Mouse (Mus musculus): ENCODE results near the gene Tpcn1. TPM values are rescaled to one million over a fixed set of nuclear protein-coding genes. Genes with fewer than 3 reads are reported as not detected.

Gene Tpcn1
- total RNA-seq, 1 experiment: 14.2 TPM

DNA sequence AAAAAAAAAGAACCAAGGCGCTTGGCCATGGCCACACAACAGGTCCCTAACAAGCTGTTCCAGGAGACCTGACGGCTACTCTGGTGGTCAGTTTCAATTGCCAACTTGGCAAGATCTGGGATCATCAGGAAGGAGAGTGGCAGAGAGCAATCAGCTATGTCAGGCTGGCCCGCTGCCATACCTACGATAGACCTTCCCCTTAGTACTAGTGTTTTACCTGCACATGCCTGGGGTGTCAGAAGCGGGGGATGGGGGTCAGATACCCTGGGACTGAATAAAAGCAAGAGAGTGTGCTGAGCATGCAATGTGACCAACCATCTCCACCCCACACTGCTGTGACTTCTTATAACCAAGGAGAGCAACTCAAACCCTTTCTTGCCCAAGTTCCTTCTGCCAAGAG is 22.4 kb upstream of the Tpcn1 start:
- peaks cover 0 to 9% of the 10 kb centered on the region in 2 experiments; a peak in 1 of 4 replicates for H3K4me1 ChIP-seq (ENCODE audit: control insufficient read depth in 2 of 2, insufficient read depth in 2 of 2, low read length in 2 of 2, poor library complexity in 1 of 2)
- H3K4me3 ChIP-seq (ENCODE audit: insufficient read depth in 1 of 2, low read depth in 1 of 2, low read length in 2 of 2, poor library complexity in 1 of 2, severe bottlenecking in 1 of 2): no peak overlapping the region; a peak in 1 of 4 replicates
- H3K36me3 ChIP-seq (ENCODE audit: control insufficient read depth, insufficient read depth, low read length, poor library complexity, severe bottlenecking): peaks cover 13% of the 10 kb centered on the region; the same call in 1 of the 2 replicates
- no peak for DNase-seq (ENCODE audit: low read depth, low spot score)
- TF ChIP-seq MAFK (IDR thresholded peaks at IDR 0.05; ENCODE audit: insufficient read depth, low read depth, low read length) (no peak), CHD2 (IDR thresholded peaks at IDR 0.05; ENCODE audit: low read depth, low read length) (no peak), ZNF384 (IDR thresholded peaks at IDR 0.05; ENCODE audit: low read depth, low read length) (no peak), HCFC1 (IDR thresholded peaks at IDR 0.05; ENCODE audit: borderline replicate concordance, insufficient read depth, low read length) (no peak), ZC3H11A (IDR thresholded peaks at IDR 0.05; ENCODE audit: borderline replicate concordance, low read depth, low read length) (no peak)
- no peaks in the 10 kb centered on the region for H3K9me3 ChIP-seq (ENCODE audit: control insufficient read depth, insufficient read depth, low read depth, low read length)
- in situ Hi-C loops (cut with MboI; ENCODE audit: low sequenced_read_pairs in 2 of 2, unreplicated experiment in 2 of 2): no loop called here
- H3K9ac ChIP-seq (ENCODE audit: insufficient read depth, low read depth, low read length, poor library complexity, severe bottlenecking): no peak overlapping the region; the same call in 1 of the 2 replicates
- no peak overlapping the region for H3K27ac ChIP-seq (ENCODE audit: insufficient read depth, low read depth, low read length, poor library complexity, severe bottlenecking)

DNA sequence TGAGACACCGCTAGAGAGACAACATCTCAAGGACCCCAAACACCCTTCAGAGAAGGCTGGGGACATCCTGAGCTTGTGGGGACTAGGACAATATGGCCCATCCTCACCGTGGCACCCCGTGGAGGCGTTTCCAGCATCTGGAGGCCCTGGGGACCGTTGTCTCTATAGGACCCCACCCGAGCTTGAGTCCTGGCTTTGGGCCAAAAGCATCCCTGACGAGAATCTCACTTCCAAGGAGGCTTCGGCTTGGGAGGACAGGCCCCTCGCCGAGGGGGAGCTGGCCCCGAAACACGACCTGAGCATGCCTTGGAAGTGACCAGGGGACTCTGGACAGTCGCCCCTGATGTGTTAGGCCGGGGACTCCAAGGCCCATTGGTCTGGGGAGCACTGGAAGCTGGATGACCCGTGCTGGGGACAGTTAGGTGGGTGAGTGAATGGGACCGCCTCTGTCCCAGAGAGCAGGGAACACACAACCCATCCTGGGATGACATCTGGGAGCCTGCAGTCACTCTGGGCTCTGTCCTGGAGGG is 20.8 kb upstream of the Tpcn1 start:
- Histone ChIP-seq H3K9ac (ENCODE audit: insufficient read depth, low read depth, low read length, poor library complexity, severe bottlenecking) (no peak overlapping the region), H3K27ac (ENCODE audit: insufficient read depth, low read depth, low read length, poor library complexity, severe bottlenecking) (no peak overlapping the region), H3K4me1 (ENCODE audit: control insufficient read depth in 2 of 2, insufficient read depth in 2 of 2, low read length in 2 of 2, poor library complexity in 1 of 2) (peaks cover 0 to 10% of the 10 kb centered on the region in 2 experiments; a peak in 1 of 4 replicates), H3K9me3 (ENCODE audit: control insufficient read depth, insufficient read depth, low read depth, low read length) (no peaks in the 10 kb centered on the region), H3K4me3 (ENCODE audit: insufficient read depth in 1 of 2, low read depth in 1 of 2, low read length in 2 of 2, poor library complexity in 1 of 2, severe bottlenecking in 1 of 2) (no peak overlapping the region), H3K36me3 (ENCODE audit: control insufficient read depth, insufficient read depth, low read length, poor library complexity, severe bottlenecking) (peaks cover 13% of the 10 kb centered on the region; the same call in 1 of the 2 replicates)
- DNase-seq (ENCODE audit: low read depth, low spot score): no peak
- TF ChIP-seq HCFC1 (IDR thresholded peaks at IDR 0.05; ENCODE audit: borderline replicate concordance, insufficient read depth, low read length) (no peak), CHD2 (IDR thresholded peaks at IDR 0.05; ENCODE audit: low read depth, low read length) (no peak), MAFK (IDR thresholded peaks at IDR 0.05; ENCODE audit: insufficient read depth, low read depth, low read length) (no peak), ZNF384 (IDR thresholded peaks at IDR 0.05; ENCODE audit: low read depth, low read length) (no peak), ZC3H11A (IDR thresholded peaks at IDR 0.05; ENCODE audit: borderline replicate concordance, low read depth, low read length) (no peak)
- in situ Hi-C loops (cut with MboI; ENCODE audit: low sequenced_read_pairs in 2 of 2, unreplicated experiment in 2 of 2): no loop called here

DNA sequence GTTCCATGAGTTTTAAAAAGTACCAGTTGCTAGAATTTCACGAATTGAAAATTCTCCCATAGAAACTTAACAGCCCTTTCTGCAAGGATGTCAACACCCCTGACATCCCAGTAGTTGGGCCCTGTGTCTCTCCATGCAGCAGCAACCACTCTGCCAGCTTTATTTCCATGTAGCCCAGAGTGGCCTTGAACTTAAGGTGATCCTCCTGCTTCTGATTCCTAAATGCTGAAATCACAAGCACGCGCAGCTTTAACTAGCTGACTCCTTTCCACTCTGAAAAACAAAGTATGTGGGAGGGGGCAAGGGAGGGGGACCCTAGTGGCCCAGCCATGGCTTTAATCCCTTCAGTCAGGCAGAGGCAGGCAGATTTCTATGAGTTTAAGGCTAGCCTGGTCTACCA is 18.9 kb upstream of the Tpcn1 start:
- Histone ChIP-seq H3K36me3 (ENCODE audit: control insufficient read depth, insufficient read depth, low read length, poor library complexity, severe bottlenecking) (peaks cover 15% of the 10 kb centered on the region; the same call in 1 of the 2 replicates), H3K9me3 (ENCODE audit: control insufficient read depth, insufficient read depth, low read depth, low read length) (no peaks in the 10 kb centered on the region), H3K9ac (ENCODE audit: insufficient read depth, low read depth, low read length, poor library complexity, severe bottlenecking) (no peak overlapping the region), H3K4me3 (ENCODE audit: insufficient read depth in 1 of 2, low read depth in 1 of 2, low read length in 2 of 2, poor library complexity in 1 of 2, severe bottlenecking in 1 of 2) (no peak overlapping the region), H3K4me1 (ENCODE audit: control insufficient read depth in 2 of 2, insufficient read depth in 2 of 2, low read length in 2 of 2, poor library complexity in 1 of 2) (peaks cover 0 to 10% of the 10 kb centered on the region in 2 experiments; a peak in 1 of 4 replicates), H3K27ac (ENCODE audit: insufficient read depth, low read depth, low read length, poor library complexity, severe bottlenecking) (no peak overlapping the region)
- DNase-seq (ENCODE audit: low read depth, low spot score): no peak
- no peak for TF ChIP-seq ZNF384 (IDR thresholded peaks at IDR 0.05; ENCODE audit: low read depth, low read length)
- no peak for TF ChIP-seq ZC3H11A (IDR thresholded peaks at IDR 0.05; ENCODE audit: borderline replicate concordance, low read depth, low read length)
- in situ Hi-C loops (cut with MboI; ENCODE audit: low sequenced_read_pairs in 2 of 2, unreplicated experiment in 2 of 2): no loop called here

DNA sequence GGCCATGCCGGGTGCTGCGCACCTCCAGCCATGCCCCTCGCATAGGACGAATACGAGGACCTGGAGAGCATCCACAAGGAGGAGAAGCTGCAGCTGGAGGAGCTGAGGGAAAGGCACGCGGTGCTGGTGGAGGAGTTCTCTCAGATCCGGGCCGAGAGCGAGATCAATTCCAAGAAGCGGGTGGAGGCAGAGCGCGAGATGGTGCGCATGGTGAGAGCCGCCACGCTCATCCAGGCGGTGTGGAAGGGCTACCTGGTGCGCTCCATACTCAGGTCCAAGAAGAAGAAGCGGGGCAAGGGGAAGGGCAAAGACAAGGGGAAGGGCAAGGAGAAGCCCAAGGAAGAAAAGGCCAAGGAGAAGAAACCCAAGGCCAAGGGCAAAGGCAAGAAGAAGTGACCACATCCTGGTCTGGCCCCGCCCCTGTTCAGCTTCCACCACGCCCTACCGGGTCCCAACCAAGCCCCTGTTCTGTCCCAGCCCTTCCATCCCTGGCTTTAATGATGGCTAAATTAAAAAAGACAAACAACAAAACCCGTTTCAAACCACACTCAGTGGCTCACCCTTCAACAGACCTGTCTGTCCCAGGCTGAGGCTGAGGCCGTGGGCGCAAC is 18.2 kb upstream of the Tpcn1 start:
- no peak overlapping the region for H3K27ac ChIP-seq (ENCODE audit: insufficient read depth, low read depth, low read length, poor library complexity, severe bottlenecking)
- peaks cover 0 to 16% of the 10 kb centered on the region in 2 experiments; a peak in 1 of 4 replicates for H3K4me1 ChIP-seq (ENCODE audit: control insufficient read depth in 2 of 2, insufficient read depth in 2 of 2, low read length in 2 of 2, poor library complexity in 1 of 2)
- no peaks in the 10 kb centered on the region for H3K9me3 ChIP-seq (ENCODE audit: control insufficient read depth, insufficient read depth, low read depth, low read length)
- DNase-seq (ENCODE audit: low read depth, low spot score): no peak
- peaks cover 15% of the 10 kb centered on the region; the same call in 1 of the 2 replicates for H3K36me3 ChIP-seq (ENCODE audit: control insufficient read depth, insufficient read depth, low read length, poor library complexity, severe bottlenecking)
- no peak for TF ChIP-seq HCFC1 (IDR thresholded peaks at IDR 0.05; ENCODE audit: borderline replicate concordance, insufficient read depth, low read length)
- TF ChIP-seq MAFK (IDR thresholded peaks at IDR 0.05; ENCODE audit: insufficient read depth, low read depth, low read length): no peak
- in situ Hi-C loops (cut with MboI; ENCODE audit: low sequenced_read_pairs in 2 of 2, unreplicated experiment in 2 of 2): no loop called here
- H3K9ac ChIP-seq (ENCODE audit: insufficient read depth, low read depth, low read length, poor library complexity, severe bottlenecking): peak overlapping the region; percentile 65
- peak overlapping the region; percentile 50 to 70 for H3K4me3 ChIP-seq (ENCODE audit: insufficient read depth in 1 of 2, low read depth in 1 of 2, low read length in 2 of 2, poor library complexity in 1 of 2, severe bottlenecking in 1 of 2)
